Mouse (Mus musculus): ENCODE data around the gene Tbc1d19.

Gene Tbc1d19

DNA sequence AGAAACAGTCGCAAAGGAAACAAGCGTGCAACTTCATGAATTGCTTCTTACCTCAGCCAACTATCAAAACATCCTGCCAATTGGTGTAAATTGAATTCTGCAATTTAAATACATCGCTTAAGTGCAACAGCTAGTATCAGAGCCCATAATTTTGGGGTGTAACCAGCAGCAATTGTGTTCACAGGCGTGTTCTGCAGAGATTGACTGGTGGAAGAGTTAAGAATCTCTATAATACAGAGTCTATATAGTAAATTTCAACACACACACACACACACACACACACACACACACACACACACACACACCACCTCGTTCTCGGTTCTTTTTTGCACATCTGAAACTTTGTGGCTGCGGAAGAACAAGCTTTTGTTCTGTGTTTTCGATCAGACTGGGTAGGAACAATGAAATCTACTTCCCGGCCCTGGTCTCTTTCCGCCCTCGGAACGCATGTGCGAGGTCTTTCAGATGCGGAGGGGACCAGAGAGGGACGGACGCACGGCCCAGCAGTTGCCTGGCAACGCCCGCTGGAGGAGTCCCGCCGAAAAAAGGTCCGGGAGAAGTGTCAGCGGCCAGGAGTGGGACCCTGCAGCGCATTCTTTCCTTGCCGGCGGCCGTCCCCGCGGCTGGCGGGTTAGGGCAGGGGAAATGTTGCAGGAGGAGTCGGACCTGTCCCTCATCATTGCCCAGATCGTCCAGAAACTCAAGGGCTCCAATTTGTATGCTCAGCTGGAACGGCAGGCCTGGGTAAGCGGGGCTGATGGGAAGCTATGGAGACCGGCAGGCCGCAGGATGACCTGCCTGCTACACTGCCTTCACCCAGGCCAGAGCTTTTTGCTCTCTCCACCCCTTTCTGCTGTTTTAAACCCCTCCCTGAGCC, at the start of gene Tbc1d19:
Gene Tbc1d19, plus strand, starts transcription at position 492 of the 877 bp plus-strand sequence.
- peak; percentile 78 to 81 for DNase-seq (ENCODE audit: low spot score in 2 of 2)

- DNase-seq (ENCODE audit: low spot score in 2 of 2), result no peak
These were observed 49.5 kb upstream of the Tbc1d19 start for GRCm38 (mm10) chr5:53759912-53760311.

GRCm38 (mm10) chr5:53760914-53761313, 48.5 kb upstream of the Tbc1d19 start:
- DNase-seq (ENCODE audit: low spot score in 2 of 2), result no peak

GRCm38 (mm10) chr5:53761346-53761745, 48.1 kb upstream of the Tbc1d19 start:
- DNase-seq (ENCODE audit: low spot score in 2 of 2), result no peak

- DNase-seq (ENCODE audit: low spot score in 2 of 2), result no peak
These were observed 24.4 kb upstream of the Tbc1d19 start for GRCm38 (mm10) chr5:53784818-53785520.

- no peak for DNase-seq (ENCODE audit: low spot score in 2 of 2)
These were observed 8.0 kb upstream of the Tbc1d19 start for GRCm38 (mm10) chr5:53801379-53801778.

GRCm38 (mm10) chr5:53819711-53820110, 10.3 kb downstream of the Tbc1d19 start:
- no peak for DNase-seq (ENCODE audit: low spot score in 2 of 2)

GRCm38 (mm10) chr5:53825886-53826285, 16.5 kb downstream of the Tbc1d19 start:
- DNase-seq (ENCODE audit: low spot score in 2 of 2), result no peak

DNA sequence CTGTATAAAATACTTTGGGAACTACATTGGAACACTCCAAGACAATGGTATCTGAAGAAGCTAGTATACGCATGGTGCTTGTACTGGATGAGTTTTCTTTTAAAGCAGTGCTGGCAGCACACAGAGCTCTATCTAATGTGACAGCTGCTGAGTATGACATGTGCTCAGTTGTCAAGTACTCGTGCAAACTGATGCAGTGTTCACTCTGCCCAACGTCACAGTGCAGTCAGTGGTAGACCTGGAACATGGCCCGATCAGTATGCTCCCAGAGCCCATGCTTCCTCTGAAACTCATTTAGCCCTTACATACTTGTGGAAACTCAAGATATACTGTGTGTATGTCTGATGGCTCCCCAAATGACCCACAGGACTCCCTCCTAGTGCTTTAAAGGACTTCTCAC, 25.1 kb downstream of the Tbc1d19 start:
- no peak for DNase-seq (ENCODE audit: low spot score in 2 of 2)

DNA sequence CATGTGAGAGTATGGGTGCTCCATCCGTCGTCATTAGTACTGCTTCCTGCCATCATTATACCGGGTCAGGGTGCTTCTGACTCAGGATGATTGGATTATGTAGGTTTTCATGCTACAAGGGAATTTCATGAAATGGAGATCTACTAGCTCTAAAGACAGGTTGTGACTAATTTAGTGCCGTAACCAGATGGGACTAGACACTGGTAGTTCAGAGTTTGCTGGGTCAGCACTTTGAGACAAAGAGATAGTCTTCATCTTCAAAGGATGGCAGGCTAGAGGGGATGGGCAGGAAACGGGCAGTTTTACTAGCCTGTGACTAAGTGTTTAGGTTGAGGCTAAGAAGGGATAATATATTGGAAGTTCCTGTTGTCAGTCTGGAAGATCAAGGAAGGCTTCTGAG, 31.9 kb downstream of the Tbc1d19 start:
- no peak for DNase-seq (ENCODE audit: low spot score in 2 of 2)

DNA sequence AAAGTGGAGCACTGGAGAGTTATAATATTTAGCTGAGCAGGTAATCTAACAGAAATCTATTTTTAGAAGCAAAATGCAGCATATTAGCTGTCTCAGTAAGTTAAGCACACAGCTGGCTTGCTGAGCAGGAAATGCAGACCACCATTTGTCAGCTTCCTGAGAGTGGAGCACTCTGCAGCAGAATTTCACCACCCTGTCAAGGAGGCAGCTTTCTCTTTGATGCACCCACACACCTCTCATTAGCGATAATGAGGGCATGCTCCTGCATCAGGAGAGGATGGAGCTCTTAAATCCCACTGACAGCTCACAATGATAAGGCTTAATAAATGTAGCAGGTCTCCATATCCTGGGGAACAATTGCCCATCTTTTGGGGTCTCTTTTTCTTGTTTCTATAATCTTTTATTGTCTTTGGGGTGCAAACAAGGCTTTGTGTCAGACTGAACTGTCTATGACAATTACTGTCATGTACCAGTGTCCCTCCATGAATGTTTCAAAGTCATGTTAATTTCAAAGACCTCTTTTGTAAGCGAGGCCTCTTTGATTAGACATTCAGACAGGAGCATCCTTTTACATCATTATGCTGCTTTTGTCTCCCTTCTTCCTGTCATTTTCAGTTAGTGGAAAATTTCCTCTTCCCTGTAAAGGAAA, 39.0 kb downstream of the Tbc1d19 start:
- DNase-seq (ENCODE audit: low spot score in 2 of 2), result no peak

GRCm38 (mm10) chr5:53852574-53852973, 43.2 kb downstream of the Tbc1d19 start:
- DNase-seq (ENCODE audit: low spot score in 2 of 2), result no peak

DNA sequence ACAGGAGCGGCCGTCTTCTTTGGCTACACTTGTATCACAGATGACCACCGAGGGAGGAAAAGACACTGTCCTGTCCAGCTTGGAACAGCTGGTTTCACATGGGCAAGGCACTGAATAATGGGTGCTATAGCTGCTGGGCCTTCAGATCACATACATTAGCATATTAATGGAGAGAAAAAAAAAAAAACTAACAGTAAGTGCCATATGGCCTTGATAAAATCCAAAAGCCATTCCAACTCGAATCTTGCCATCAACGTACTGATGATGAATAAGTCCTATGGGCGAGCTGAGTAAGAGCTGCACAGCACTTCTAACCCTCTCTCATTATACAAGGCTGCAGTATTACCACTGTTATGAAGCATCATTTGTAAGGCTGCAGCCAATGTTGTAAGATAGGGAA, 45.2 kb downstream of the Tbc1d19 start:
- no peak for DNase-seq (ENCODE audit: low spot score in 2 of 2)

- no peak for DNase-seq (ENCODE audit: low spot score in 2 of 2)
These were observed 46.6 kb downstream of the Tbc1d19 start for GRCm38 (mm10) chr5:53856011-53856410.

GRCm38 (mm10) chr5:53865146-53865545, 55.7 kb downstream of the Tbc1d19 start:
- no peak for DNase-seq (ENCODE audit: low spot score in 2 of 2)

- no peak for DNase-seq (ENCODE audit: low spot score in 2 of 2)
These were observed 56.6 kb downstream of the Tbc1d19 start for GRCm38 (mm10) chr5:53865991-53866390.

GRCm38 (mm10) chr5:53871665-53872312, 62.4 kb downstream of the Tbc1d19 start:
- peak; percentile 21 to 67 for DNase-seq (ENCODE audit: low spot score in 2 of 2)

DNA sequence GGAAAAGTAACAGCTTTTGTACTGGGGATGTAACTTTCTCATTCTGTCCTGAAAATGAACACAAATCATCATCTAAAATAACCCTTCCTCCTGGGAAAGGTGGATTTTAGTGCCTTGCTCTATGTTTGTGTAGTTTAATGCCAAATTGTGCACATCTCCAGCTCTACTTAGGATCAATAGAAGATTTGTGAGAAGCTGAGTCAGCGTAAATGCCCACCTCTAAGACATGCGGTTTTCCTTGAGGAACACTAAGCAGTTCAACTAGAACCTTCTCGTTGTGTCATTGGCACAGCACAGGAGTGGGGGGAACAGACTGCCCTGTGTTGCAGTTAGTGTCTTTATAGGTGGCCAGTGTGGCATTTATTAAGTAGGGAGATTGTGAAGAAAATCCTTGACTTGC, 65.6 kb downstream of the Tbc1d19 start:
- no peak for DNase-seq (ENCODE audit: low spot score in 2 of 2)

DNA sequence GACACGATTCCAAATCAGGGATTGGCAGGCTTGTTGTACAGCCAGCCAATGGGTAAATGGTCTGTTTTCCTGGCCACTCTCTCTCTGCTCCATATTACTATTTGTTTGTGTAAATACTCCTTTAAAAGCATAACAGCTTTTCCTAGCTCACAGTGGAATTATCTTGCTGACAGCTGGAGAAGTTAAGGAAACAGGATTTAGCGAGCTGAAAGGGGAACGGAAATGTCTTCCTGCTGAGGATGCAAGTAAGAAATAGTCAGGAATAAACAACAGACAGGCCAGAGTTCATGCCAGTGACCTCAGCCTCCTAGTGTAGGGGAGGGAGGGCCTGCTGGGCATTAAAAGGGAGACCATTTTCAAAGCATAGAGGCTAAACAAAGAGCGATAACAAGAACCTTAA, 71.3 kb downstream of the Tbc1d19 start:
- no peak for DNase-seq (ENCODE audit: low spot score in 2 of 2)

DNA sequence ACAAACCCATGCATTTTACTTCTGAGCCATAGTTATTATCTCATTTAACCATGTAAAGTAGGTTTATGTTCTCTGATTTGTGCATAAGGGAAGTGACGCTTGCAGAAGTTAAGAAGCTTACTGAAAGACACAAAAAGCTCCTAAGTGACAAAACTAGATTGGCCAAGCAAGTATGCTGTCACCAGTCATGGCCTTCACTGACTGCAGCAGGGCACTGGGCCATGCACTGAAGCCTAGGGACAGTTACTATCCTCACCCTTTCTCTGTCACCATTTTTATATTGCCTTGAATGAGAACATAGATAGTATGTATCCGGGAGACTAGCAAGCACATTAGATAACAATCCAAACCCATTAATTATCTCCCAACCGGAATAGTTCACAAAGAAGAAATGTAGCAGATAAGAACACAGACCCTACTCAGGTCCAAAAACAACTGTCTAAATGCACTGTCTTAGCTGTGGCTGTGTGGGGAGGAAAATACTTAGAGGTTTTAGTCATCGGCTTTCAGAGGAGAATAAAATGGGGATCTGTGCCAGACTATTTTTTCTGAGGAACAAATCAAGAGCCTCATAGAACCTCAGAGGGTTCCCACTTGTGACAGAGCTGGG, 72.1 kb downstream of the Tbc1d19 start:
- DNase-seq (ENCODE audit: low spot score in 2 of 2), result no peak

DNA sequence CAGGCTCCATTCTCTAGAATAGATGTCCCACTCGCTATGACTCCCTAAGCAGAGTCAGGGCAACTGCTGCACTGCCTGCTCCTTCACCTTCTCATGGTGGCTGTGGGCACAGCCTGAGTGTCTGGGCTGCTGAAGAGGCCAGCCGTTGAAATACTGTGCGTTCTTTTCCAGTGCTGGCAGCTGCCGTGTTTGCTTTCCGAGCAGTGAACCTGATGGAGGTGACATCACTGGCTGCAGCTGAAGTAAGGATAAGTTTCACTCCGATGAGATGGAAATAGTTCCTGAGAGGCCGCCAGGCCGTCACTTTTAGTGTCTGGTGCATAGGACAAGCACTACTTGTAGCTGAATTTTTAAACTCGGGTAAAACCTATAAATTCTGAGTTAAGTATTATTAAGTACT, 92.0 kb downstream of the Tbc1d19 start:
- DNase-seq (ENCODE audit: low spot score in 2 of 2), result no peak

DNA sequence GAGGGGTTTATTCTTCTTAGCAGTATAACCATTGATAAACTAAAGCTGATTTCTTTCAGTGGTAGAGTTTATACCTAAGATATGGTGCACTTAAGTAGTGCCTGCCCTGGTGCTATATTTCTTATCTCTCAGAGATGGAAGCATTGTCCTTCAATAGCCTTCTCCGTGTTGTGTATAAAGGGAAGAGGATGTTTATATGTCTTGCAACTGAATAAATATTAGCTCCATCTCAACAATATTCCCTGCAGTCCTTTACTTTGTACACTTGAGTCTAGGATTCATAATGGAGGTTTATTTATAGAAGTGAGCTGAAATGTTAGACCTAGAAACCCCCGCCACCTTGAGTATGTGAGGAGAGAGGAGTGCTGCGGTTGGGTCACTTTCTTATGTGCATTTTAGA, 93.4 kb downstream of the Tbc1d19 start:
- no peak for DNase-seq (ENCODE audit: low spot score in 2 of 2)
